Mouse (Mus musculus) ES-Bruce4 (cell line): ENCODE data around the gene Ptov1.

Source experiments
- CTCF ChIP-seq: IDR thresholded peaks from one replicate; pipeline ENCODE4 v1.8.1; 2011; ENCODE audit warnings: low read depth, low read length
- EP300 ChIP-seq: IDR thresholded peaks from 2 replicates; pipeline ENCODE4 v1.6.1; 2011; ENCODE audit warnings: low read depth, low read length; ENCODE audit not compliant: insufficient read depth
- POLR2A ChIP-seq: IDR thresholded peaks from one replicate; pipeline ENCODE4 v1.8.1; 2011; ENCODE audit warnings: low read length; ENCODE audit not compliant: insufficient read depth

DNA sequence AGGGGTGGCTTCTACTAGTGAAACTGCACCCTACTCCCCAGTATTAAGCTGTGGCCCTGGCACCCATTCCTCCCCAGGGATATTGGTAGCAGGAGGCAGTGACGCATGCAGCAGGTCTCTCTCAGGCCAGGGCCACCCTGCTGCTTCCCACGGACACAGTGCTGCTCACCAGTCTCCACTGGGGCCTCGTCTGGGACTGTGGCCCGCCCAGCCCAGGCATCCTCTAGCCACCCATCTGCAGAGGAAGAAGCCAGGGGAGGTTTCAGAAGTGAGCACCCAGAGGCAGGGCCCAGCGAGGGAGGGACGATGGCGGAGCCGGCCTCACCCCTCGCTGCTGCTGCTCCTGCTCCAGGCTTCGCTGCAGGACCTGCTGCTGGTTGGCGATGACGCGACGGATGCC, 6.4 kb downstream of the Ptov1 start:
- TF ChIP-seq POLR2A, result no peak
- TF ChIP-seq CTCF, result no peak
- TF ChIP-seq EP300, result no peak
